Mouse (Mus musculus) heart, adult 2 months (tissue): ENCODE results near the gene Mfsd5.

Experiments used
- CTCF ChIP-seq: fragments of 200-600 bp; IDR thresholded peaks from 2 replicates; pipeline ENCODE4 v1.8.1; 2022; ENCODE audit warnings: antibody characterized with exemption, mild to moderate bottlenecking, moderate library complexity
- POLR2A ChIP-seq: fragments of 200-500 bp; IDR thresholded peaks from 2 replicates; pipeline ENCODE4 v1.6.1; 2011; ENCODE audit warnings: mild to moderate bottlenecking, low read depth, low read length, control low read depth; ENCODE audit not compliant: insufficient read depth

GRCm38 (mm10) chr15:102239260-102239590, 40.0 kb upstream of the Mfsd5 start:
- TF ChIP-seq CTCF = peak; percentile 95
- no peak for TF ChIP-seq POLR2A
